8 mouse cellular contexts compared by ENCODE assay signal in genomic region chr4:134796581-134797361, GRCm38 (mm10). TPM values are rescaled to one million over a fixed set of nuclear protein-coding genes. Genes with fewer than 3 reads are reported as not detected.
DNase-seq lines count a peak whose midpoint lies in the region; ATAC-seq lines count a peak whose summit lies in the region.

No protein-coding gene starts in this region.

- peak; percentile 43 for DNase-seq in gastrocnemius, postnatal 25 days
- no peak for DNase-seq in gastrocnemius, postnatal 10 days
- DNase-seq in spleen, postnatal 36 days (ENCODE audit: low spot score in 2 of 2): peak; percentile 44 to 63
- DNase-seq in spleen, adult 18-20 months: no peak
- DNase-seq in kidney, postnatal 36 days: peak; percentile 61 to 65
- peak; percentile 49 for DNase-seq in thymus, postnatal 25 days
- DNase-seq in adrenal gland, adult 2 months: no peak

- no peak for ATAC-seq in erythroid progenitor cell, adult 5-6 weeks (replicated peaks; ENCODE audit: low FRiP score, poor library complexity, severe bottlenecking)

RNA-seq across cellular contexts. Expression of gene Ldlrap1, which starts 28.9 kb away (rescaled TPM):
- 1 to 10 TPM; 3.2 to 5.0 TPM for total RNA-seq in gastrocnemius, postnatal 25 days (2021)
- total RNA-seq in gastrocnemius, postnatal 10 days (2021): 10 to 100 TPM; 11.9 to 17.3 TPM
- 6.5 and 27.7 TPM in 2 replicates for total RNA-seq in erythroid progenitor cell, adult 5-6 weeks (2015; ENCODE audit: low replicate concordance)
- total RNA-seq in erythroid progenitor cell, adult 5-6 weeks (2017; ENCODE audit: low replicate concordance): 17.3 and 21.3 TPM in 2 replicates
- 10 to 100 TPM; 42.1 to 49.3 TPM for total RNA-seq in adrenal gland, adult 2 months (2021)
- 23.0 and 28.1 TPM in 2 replicates for polyA plus RNA-seq in adrenal gland, adult 2 months (2012; rRNA removed)

RNA-seq across cellular contexts. Expression of gene Maco1, which starts 56.4 kb away (rescaled TPM):
- total RNA-seq in gastrocnemius, postnatal 25 days (2021): 10 to 100 TPM; 10.6 to 15.4 TPM
- total RNA-seq in gastrocnemius, postnatal 10 days (2021): 10 to 100 TPM; 16.7 to 22.2 TPM
- total RNA-seq in erythroid progenitor cell, adult 5-6 weeks (2015; ENCODE audit: low replicate concordance): 61.6 and 62.9 TPM in 2 replicates
- total RNA-seq in erythroid progenitor cell, adult 5-6 weeks (2017; ENCODE audit: low replicate concordance): 125 and 136 TPM in 2 replicates
- total RNA-seq in adrenal gland, adult 2 months (2021): 10 to 100 TPM; 35.6 to 37.1 TPM
- polyA plus RNA-seq in adrenal gland, adult 2 months (2012; rRNA removed): 14.2 and 15.6 TPM in 2 replicates

Comparison
In these comparisons a context has a peak if more than half of its experiments do, and no peak if none do; other contexts are left out.
1. DNase-seq: peak in gastrocnemius, postnatal 25 days (single experiment), spleen, postnatal 36 days (2 of 2), kidney, postnatal 36 days (2 of 2) and thymus, postnatal 25 days (single experiment); none in gastrocnemius, postnatal 10 days (single experiment), spleen, adult 18-20 months (0 of 2) and adrenal gland, adult 2 months (single experiment).